Mouse (Mus musculus) liver, adult 2 months (tissue): ENCODE results near the gene Gpc4.

Experiments used
- CTCF ChIP-seq: fragments of 200-500 bp; IDR thresholded peaks from 2 replicates; pipeline ENCODE4 v1.5.1; 2011; ENCODE audit warnings: low read depth, low read length, control low read depth
- POLR2A ChIP-seq: fragments of 200-500 bp; IDR thresholded peaks from 2 replicates; pipeline ENCODE4 v1.6.1; 2011; ENCODE audit warnings: low read length, control low read depth; ENCODE audit not compliant: insufficient read depth; ENCODE audit errors: extremely low read depth

- TF ChIP-seq POLR2A (no peak), CTCF (no peak)
These were observed 36.3 kb downstream of the Gpc4 start for GRCm38 (mm10) chrX:52128794-52129193.
